Mouse (Mus musculus) ovary, postnatal 10 days (tissue): Measurements from ENCODE around the gene Spata18.

Experiments
- DNase-seq: peaks from one replicate; pipeline ENCODE4 v3.0.0; 2022; ENCODE audit warnings: low spot score

Spata18 gene

GRCm38 (mm10) chr5:73651061-73651854 is at the start of gene Spata18:
TSS of gene Spata18 (plus strand) at chr5:73651379.
- no peak for DNase-seq

GRCm38 (mm10) chr5:73602865-73603264 is 48.3 kb upstream of the Spata18 start:
- DNase-seq = no peak

GRCm38 (mm10) chr5:73604542-73604941 is 46.6 kb upstream of the Spata18 start:
- no peak for DNase-seq

- no peak for DNase-seq
Observed at GRCm38 (mm10) chr5:73604964-73605363, 46.2 kb upstream of the Spata18 start.

GRCm38 (mm10) chr5:73611071-73611470 is 40.1 kb upstream of the Spata18 start:
- no peak for DNase-seq

- no peak for DNase-seq
Observed at GRCm38 (mm10) chr5:73613296-73613695, 37.9 kb upstream of the Spata18 start.

- no peak for DNase-seq
Observed at GRCm38 (mm10) chr5:73615211-73615610, 36.0 kb upstream of the Spata18 start.

GRCm38 (mm10) chr5:73618969-73619368 is 32.2 kb upstream of the Spata18 start:
- no peak for DNase-seq

- DNase-seq = no peak
Observed at GRCm38 (mm10) chr5:73625505-73625904, 25.7 kb upstream of the Spata18 start.

- no peak for DNase-seq
Observed at GRCm38 (mm10) chr5:73626842-73627241, 24.3 kb upstream of the Spata18 start.

- DNase-seq = no peak
Observed at GRCm38 (mm10) chr5:73627559-73627958, 23.6 kb upstream of the Spata18 start.

GRCm38 (mm10) chr5:73627991-73628390 is 23.2 kb upstream of the Spata18 start:
- no peak for DNase-seq

- DNase-seq = no peak
Observed at GRCm38 (mm10) chr5:73630141-73630540, 21.0 kb upstream of the Spata18 start.

- DNase-seq = no peak
Observed at GRCm38 (mm10) chr5:73631001-73631558, 20.1 kb upstream of the Spata18 start.

GRCm38 (mm10) chr5:73632291-73632690 is 18.9 kb upstream of the Spata18 start, which contains the start of gene Lrrc66:
TSS of gene Lrrc66 (minus strand) at chr5:73632526.
- DNase-seq = no peak

GRCm38 (mm10) chr5:73633141-73633540 is 18.0 kb upstream of the Spata18 start:
- peak; percentile 53 for DNase-seq

GRCm38 (mm10) chr5:73637337-73638107 is 13.7 kb upstream of the Spata18 start:
- DNase-seq = no peak

GRCm38 (mm10) chr5:73641058-73641457 is 10.1 kb upstream of the Spata18 start:
- no peak for DNase-seq

- DNase-seq = no peak
Observed at GRCm38 (mm10) chr5:73642091-73642490, 9.1 kb upstream of the Spata18 start.

- DNase-seq = peak; percentile 77
Observed at GRCm38 (mm10) chr5:73647261-73647900, 3.8 kb upstream of the Spata18 start, which contains the start of gene Sgcb. TSS of gene Sgcb (minus strand) at chr5:73647790.

- DNase-seq = no peak
Observed at GRCm38 (mm10) chr5:73650365-73650964, 714 bp upstream of the Spata18 start.

GRCm38 (mm10) chr5:73651855-73652201 is 649 bp downstream of the Spata18 start:
- DNase-seq = no peak
